Mouse (Mus musculus) cerebellum, adult (tissue): ENCODE measurements at regions not wholly inside any gene's neighbourhood (a gene's known extent, or its start where the extent isn't known, plus 50 kb on each side); places are given as distances from the start of the nearest gene placed in this dataset.

Source experiments
- ATAC-seq: cut with Nextera tagmentation; 2 replicates; pipeline ENCODE4 v1.9.2; 2017; ENCODE audit warnings: mild to moderate bottlenecking, moderate library complexity, mixed read lengths; ENCODE audit not compliant: insufficient number of reproducible peaks, low FRiP score, low TSS enrichment

DNA sequence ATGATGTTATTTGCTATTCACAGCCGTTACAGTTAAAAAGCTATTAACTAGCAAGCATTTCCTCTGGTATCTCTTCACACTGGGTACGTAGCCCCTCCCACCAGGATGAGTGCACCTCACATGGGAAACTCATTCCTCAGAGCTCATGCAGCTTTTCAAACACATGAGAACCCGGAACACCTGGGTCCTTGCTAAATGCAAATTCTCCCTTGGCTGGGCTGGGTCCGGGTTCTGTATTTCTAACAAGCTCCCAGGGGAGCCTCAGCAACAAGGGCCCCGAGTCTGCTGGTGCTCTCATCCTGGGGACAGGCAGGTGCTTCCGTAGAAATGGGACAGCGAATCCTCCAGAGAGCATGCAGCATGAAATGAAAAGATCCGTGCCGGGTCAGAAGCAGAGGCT lies 106.7 kb downstream of the Tle3 start:
- no peak for ATAC-seq

GRCm38 (mm10) chr9:61476351-61476750 lies 104.2 kb downstream of the Tle3 start:
- no peak for ATAC-seq

DNA sequence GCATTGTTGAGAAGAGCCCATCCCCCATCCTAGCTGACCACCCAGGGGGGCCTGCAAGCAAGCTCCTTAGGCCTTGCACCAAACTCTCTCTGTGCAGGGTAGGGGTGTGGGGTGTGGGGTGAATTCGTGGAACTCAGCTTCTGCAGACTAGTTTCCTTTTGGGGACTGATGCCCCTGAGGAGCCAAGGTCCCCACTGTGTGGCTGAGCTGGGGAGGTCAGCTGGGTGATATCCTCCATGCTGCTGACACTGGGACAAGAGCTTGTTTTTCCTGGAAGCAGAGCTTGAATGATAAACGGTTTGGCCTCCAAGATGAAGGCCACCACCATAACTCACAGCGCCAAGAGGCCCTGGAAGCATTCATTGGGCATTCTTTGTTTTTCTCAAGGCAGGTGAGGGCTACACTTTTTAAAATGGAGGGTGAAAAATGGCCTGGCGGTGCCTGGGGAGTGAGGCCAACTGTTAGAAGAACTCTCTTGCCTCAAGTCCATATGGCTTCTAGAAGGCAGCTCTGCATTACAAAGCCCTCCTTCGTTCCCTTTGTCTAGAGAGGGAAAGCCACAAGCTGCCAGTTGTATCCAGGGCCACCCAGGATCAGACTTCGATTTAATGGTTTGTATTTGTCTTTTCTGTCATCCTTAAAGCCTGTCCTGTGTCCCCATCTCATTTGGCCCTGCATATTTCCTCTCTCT lies 98.8 kb downstream of the Tle3 start:
- no peak for ATAC-seq

GRCm38 (mm10) chr9:61468897-61469509 lies 96.8 kb downstream of the Tle3 start:
- ATAC-seq = no peak

DNA sequence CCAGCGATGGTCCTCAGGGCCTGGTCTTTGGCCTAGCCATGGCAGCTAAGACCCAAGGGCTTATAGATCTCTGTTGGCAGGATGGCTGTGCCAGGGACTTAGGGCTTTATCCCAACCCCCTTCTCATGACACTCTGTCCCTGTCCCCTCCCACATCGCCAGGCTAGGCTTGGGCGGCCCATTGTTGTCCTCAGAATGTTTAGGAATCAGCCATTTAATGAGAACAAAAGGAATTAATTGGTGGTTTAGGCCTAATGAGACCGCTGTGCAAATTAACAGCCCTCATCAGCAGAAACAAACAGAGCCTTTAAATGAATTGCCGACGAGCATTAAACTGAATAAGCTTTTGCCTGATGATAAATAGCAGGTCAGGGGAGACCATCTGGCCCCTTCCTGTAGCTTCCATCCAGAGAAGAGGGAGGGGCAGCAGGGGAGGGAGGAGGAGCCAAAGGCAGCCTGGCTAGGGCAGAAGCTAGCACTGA lies 96.2 kb downstream of the Tle3 start:
- no peak for ATAC-seq
